Mouse (Mus musculus) limb, embryonic 14.5 days (tissue): ENCODE data around the gene Kat2b. TPM values are rescaled to one million over a fixed set of nuclear protein-coding genes. Genes with fewer than 3 reads are reported as not detected.

ENCODE experiments used
- ATAC-seq: fragments of 200-750 bp; cut with Nextera tagmentation; 2 replicates; pipeline ENCODE4 v1.8.0; 2017; ENCODE audit warnings: low read depth, moderate number of reproducible peaks, moderate TSS enrichment; ENCODE audit not compliant: low FRiP score
- DNase-seq: peaks from one replicate; pipeline ENCODE4 v3.0.0-alpha.2; 2015; ENCODE audit warnings: low spot score
- H3K27ac ChIP-seq: fragments of 300-500 bp; sonication (generic); replicated peaks from 2 replicates; pipeline ENCODE4 v1.5.1; 2014; ENCODE audit warnings: low read depth, mild to moderate bottlenecking, low read length, moderate library complexity, mixed read lengths
- H3K27me3 ChIP-seq: fragments of 300-500 bp; sonication (generic); 2 replicates; pipeline ENCODE4 v1.6.1; 2014; ENCODE audit warnings: low read length, mixed read lengths; ENCODE audit not compliant: control insufficient read depth, insufficient read depth
- H3K36me3 ChIP-seq: fragments of 300-500 bp; sonication (generic); 2 replicates; pipeline ENCODE4 v1.6.1; 2014; ENCODE audit warnings: mild to moderate bottlenecking, low read length, moderate library complexity, mixed read lengths; ENCODE audit not compliant: control insufficient read depth, insufficient read depth
- H3K4me1 ChIP-seq: fragments of 300-500 bp; sonication (generic); 2 replicates; pipeline ENCODE4 v1.6.1; 2014; ENCODE audit warnings: antibody characterized with exemption, low read length, mixed read lengths; ENCODE audit not compliant: control insufficient read depth, insufficient read depth
- H3K4me2 ChIP-seq: fragments of 300-500 bp; sonication (generic); replicated peaks from 2 replicates; pipeline ENCODE4 v1.6.1; 2014; ENCODE audit warnings: low read depth, mild to moderate bottlenecking, low read length, moderate library complexity; ENCODE audit not compliant: severe bottlenecking
- H3K4me3 ChIP-seq: fragments of 300-500 bp; sonication (generic); replicated peaks from 2 replicates; pipeline ENCODE4 v1.5.1; 2014; ENCODE audit warnings: low read length
- H3K9ac ChIP-seq: fragments of 300-500 bp; sonication (generic); 2 replicates; pipeline ENCODE4 v1.6.1; 2014; ENCODE audit warnings: mild to moderate bottlenecking, low read depth, low read length, moderate library complexity; ENCODE audit not compliant: severe bottlenecking
- H3K9me3 ChIP-seq: fragments of 300-500 bp; sonication (generic); 2 replicates; pipeline ENCODE4 v1.6.1; 2016; ENCODE audit warnings: low read length; ENCODE audit not compliant: control insufficient read depth
- POLR2A ChIP-seq: fragments of 200-500 bp; IDR thresholded peaks from 2 replicates; pipeline ENCODE4 v1.8.0; 2012; ENCODE audit warnings: inconsistent platforms, mild to moderate bottlenecking, moderate library complexity, borderline replicate concordance; ENCODE audit not compliant: insufficient read depth, insufficient read length; ENCODE audit errors: extremely low read depth
- WGBS: fragments of 180-500 bp; shearing (Covaris S2); extraction: QIAGEN DNeasy Blood & Tissue Kit; methylation state at CpG from one replicate; pipeline ENCODE4 v1.1.7; 2014; 5-methylcytosine and 5-hydroxymethylcytosine counted together
- polyA plus RNA-seq, 2 experiments: library from polyadenylated mRNA; depleted of rRNA in 1 of 2; stranded (reverse) in 1 of 2; unstranded in 1 of 2; fragments of >200 nt; fragmentation: Nextera tagmentation in 1 of 2; extraction: Ambion mirVana in 1 of 2; gene quantifications; 2 replicates each; pipeline versions ENCODE4 v1.2.1 to v1.2.3; 2012 to 2014

Kat2b gene
- polyA plus RNA-seq, 2 experiments = 7.9 to 10.0 TPM

DNA sequence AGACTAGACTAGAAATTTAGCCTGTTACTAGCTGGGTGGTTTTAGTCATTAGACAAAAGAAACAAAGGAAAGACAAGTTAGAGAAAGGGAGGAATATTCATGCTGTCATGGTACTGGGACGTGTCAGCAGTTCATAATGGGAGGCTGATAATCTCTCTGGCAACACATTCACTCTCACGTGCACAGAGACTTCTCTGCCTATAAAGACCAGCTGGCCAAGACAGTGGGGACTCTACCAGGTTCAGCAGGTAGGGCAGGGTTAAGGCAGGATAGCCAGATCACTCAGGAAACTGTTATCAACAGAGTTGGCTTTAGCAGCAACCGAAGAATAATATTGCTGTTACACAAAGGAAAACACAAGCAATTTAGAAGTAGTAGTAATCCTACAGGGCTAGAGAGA lies 9.2 kb upstream of the Kat2b start:
- H3K4me3 ChIP-seq = no peak overlapping the region
- H3K27ac ChIP-seq = no peak overlapping the region
- no peaks in the 10 kb centered on the region for H3K9me3 ChIP-seq
- no peak for DNase-seq
- 73% methylated on average over 3 of the region's 3 CpGs for WGBS
- no peak for TF ChIP-seq POLR2A
- H3K9ac ChIP-seq = no peak overlapping the region
- no peaks in the 10 kb centered on the region for H3K27me3 ChIP-seq
- H3K36me3 ChIP-seq = no peaks in the 10 kb centered on the region
- no peak for ATAC-seq
- H3K4me1 ChIP-seq = no peaks in the 10 kb centered on the region
- no peak overlapping the region for H3K4me2 ChIP-seq

DNA sequence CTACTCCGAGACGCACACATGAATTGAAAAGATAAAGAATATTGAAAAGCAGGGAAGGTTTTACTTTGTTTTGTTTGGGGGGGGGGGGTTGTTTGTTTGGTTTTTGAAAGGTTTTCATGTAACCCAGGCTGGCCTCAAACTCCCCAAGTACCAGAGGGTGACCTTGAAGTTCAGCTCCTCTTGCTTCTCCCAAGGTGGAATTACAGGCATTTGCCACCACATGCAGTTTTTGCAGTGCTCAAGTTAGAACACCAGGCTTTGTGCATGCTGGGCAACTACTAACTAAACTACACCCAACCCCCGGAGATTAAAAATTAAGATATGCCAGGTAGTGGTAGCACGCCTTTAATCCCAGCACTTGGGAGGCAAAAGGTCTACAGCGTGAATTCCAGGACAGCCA lies 7.0 kb upstream of the Kat2b start:
- no peak overlapping the region for H3K9ac ChIP-seq
- no peak for ATAC-seq
- DNase-seq = no peak
- no peak overlapping the region for H3K4me3 ChIP-seq
- no peak overlapping the region for H3K4me2 ChIP-seq
- no peaks in the 10 kb centered on the region for H3K36me3 ChIP-seq
- no peak overlapping the region for H3K27ac ChIP-seq
- H3K9me3 ChIP-seq = no peaks in the 10 kb centered on the region
- no peaks in the 10 kb centered on the region for H3K27me3 ChIP-seq
- no peaks in the 10 kb centered on the region for H3K4me1 ChIP-seq
- TF ChIP-seq POLR2A = no peak
- 86% methylated on average over 5 of the region's 5 CpGs for WGBS

DNA sequence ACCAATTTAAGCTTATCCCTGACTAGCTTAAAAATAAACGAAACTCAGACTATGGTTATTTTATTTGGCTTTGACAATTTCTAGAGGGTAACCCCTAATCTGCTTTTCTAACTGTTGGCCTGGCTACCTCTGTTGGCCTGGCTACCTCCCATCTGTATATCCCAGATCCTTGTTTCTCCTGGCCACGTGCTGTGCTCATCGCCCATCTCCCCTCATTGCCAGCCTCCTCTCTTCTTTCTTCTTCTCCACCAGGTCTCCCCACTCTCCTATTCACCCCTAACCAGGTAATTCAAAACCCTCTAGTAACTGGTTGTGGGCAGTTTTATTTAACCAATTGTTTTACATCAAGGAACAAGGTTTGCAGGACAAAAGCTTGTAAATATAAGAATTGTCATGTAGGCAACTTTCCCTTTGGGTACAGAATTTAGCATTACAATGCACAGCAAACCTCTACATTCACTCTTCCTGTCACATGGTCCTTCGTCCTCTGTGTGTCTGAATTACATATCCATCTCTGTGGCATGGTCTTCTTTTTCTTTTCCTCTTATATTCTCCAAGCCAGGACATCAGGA lies 5.1 kb upstream of the Kat2b start:
- WGBS = 81% methylated on average over 4 of the region's 4 CpGs
- ATAC-seq (no peak), DNase-seq (no peak)
- Histone ChIP-seq H3K4me3 (no peak overlapping the region), H3K9me3 (no peaks in the 10 kb centered on the region), H3K27ac (no peak overlapping the region), H3K36me3 (no peaks in the 10 kb centered on the region), H3K4me2 (no peak overlapping the region), H3K27me3 (no peaks in the 10 kb centered on the region), H3K9ac (no peak overlapping the region), H3K4me1 (peaks cover 5% of the 10 kb centered on the region)
- no peak for TF ChIP-seq POLR2A

DNA sequence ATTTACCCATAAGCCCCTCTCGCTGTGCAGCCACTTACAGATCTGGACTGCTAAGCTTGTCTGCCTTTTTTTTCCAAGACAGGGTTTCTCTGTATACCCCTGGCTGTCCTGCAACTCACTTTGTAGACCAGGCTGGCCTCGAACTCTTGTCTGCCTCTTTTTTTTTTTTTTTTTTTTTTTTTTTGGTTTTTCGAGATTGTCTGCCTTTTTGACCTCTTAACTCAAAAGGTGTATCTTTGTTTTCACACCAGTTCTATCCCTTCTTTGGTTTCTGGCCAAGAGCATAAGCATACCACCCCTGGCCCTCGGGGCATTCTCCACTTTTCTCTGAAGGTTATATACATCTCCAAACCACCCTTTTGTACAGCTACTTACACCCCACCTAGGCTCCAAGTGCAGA lies 1.8 kb upstream of the Kat2b start:
- 84% methylated on average over 4 of the region's 4 CpGs for WGBS
- Histone ChIP-seq H3K36me3 (no peaks in the 10 kb centered on the region), H3K9ac (no peak overlapping the region), H3K4me3 (no peak overlapping the region), H3K27me3 (no peaks in the 10 kb centered on the region), H3K27ac (no peak overlapping the region), H3K9me3 (no peaks in the 10 kb centered on the region), H3K4me2 (no peak overlapping the region), H3K4me1 (peaks cover 19% of the 10 kb centered on the region)
- ATAC-seq (no peak), DNase-seq (no peak)
- no peak for TF ChIP-seq POLR2A

DNA sequence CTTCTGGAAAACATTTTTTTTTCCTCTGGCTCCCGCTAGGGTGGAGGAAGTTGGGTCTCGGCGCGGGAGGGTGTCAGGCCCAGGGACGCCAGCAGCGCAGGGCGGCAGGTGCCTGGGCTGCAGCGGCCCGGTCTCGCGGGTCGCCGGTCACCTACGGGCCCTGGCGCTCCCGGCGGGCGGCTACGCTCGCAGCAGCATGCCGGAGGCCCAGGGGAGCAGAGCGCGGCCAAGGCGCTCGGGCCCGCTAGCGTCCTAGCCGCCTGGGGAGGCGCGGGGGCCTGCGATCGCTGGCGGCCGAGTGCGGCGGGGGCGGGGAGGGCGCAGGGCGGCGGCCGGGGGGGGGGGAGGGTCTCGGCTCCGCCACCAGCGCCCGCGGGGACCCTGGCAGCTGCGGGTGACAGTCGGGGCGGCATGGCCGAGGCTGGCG lies 271 bp downstream of the Kat2b start:
- TF ChIP-seq POLR2A = 0 out of 2 replicates have a peak, but pooled peaks have one; percentile 37
- no peaks in the 10 kb centered on the region for H3K27me3 ChIP-seq
- H3K36me3 ChIP-seq = no peaks in the 10 kb centered on the region
- DNase-seq = peak; percentile 78
- H3K4me2 ChIP-seq = peak overlapping the region; percentile 79
- peaks cover 22% of the 10 kb centered on the region for H3K4me1 ChIP-seq
- H3K9me3 ChIP-seq = no peaks in the 10 kb centered on the region
- peak overlapping the region; percentile 93 for H3K9ac ChIP-seq
- H3K4me3 ChIP-seq = peak overlapping the region; percentile 82
- ATAC-seq = peak; percentile 69
- peak overlapping the region; percentile 90 for H3K27ac ChIP-seq
- WGBS = under 1% methylated on average over 21 of the region's 51 CpGs
